Mouse (Mus musculus): ENCODE measurements at regions not wholly inside any gene's neighbourhood (a gene's known extent, or its start where the extent isn't known, plus 50 kb on each side); places are given as distances from the start of the nearest gene placed in this dataset.

- TF ChIP-seq CTCF (IDR thresholded peaks at IDR 0.05; ENCODE audit: low read depth, low read length) (no peak), POLR2A (IDR thresholded peaks at IDR 0.05; ENCODE audit: extremely low read depth, insufficient read depth, low read length) (no peak)
These were observed 670.1 kb upstream of the Map3k7 start for GRCm38 (mm10) chr4:31293752-31294151.
